Mouse (Mus musculus) erythroblast, adult 5-6 weeks (primary cell): ENCODE results near the gene Iqcb1. TPM values are rescaled to one million over a fixed set of nuclear protein-coding genes. Genes with fewer than 3 reads are reported as not detected.
A peak's percentile ranks its signal among the peaks of the same experiment; 100 is the strongest.

Experiments used
- ATAC-seq: replicated peaks from 2 replicates; pipeline ENCODE4 v1.8.0; 2016; ENCODE audit warnings: moderate number of reproducible peaks, mild to moderate bottlenecking, moderate TSS enrichment, inconsistent platforms; ENCODE audit not compliant: poor library complexity, low FRiP score, severe bottlenecking
- total RNA-seq, 2 experiments: library from RNA; stranded (forward) in 1 of 2; stranded (reverse) in 1 of 2; fragments of 150-400 nt in 1 of 2; fragments of 200-764, 138-1000 nt in 1 of 2; gene quantifications; 2 replicates each; pipeline versions ENCODE4 v1.2.3 to v1.2.4; 2015 to 2017; ENCODE audit warnings: low replicate concordance in 2 of 2

Iqcb1 gene
- total RNA-seq, 2 experiments from 2014 or later: 1.7 TPM

DNA sequence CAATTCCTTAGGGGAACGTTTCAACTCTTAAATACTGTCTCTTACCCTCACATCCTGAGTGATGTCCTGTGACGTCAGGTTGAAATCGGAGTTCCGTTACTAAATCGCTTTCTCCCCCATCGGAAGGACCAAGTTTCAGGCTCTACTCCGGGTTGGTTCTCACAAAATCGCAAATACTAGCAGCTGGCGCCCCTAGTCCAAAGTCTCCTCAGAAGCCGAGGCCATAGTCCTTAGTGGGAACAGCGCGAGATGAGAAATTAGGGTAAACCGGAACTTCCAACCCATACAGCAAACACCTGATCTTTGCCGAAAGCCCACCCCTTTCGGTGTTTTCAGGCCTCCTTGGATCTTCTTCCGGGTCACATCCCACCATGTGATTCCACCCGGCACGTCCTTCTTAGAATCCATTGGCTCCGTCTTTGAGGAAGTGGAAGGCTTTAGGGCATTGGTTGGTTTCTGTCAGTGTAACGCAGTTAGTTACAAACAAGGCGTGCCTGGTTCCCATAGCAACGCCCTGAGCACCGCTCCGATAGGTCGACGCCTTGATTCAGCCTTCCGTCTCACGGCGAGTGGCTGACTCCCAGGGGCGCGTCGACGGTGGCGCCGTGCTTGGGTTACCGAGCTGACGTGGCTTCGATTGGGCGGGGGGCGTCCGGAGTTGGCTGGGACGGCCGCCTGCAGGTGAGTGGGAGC, 46.5 kb downstream of the Iqcb1 start, which contains the start of the genes Eaf2 and Golgb1:
Gene Eaf2, minus strand, starts transcription at position 421 of the 693 bp plus-strand sequence.
Gene Golgb1, plus strand, starts transcription at position 558 of the 693 bp plus-strand sequence.
- ATAC-seq: peak; percentile 98

DNA sequence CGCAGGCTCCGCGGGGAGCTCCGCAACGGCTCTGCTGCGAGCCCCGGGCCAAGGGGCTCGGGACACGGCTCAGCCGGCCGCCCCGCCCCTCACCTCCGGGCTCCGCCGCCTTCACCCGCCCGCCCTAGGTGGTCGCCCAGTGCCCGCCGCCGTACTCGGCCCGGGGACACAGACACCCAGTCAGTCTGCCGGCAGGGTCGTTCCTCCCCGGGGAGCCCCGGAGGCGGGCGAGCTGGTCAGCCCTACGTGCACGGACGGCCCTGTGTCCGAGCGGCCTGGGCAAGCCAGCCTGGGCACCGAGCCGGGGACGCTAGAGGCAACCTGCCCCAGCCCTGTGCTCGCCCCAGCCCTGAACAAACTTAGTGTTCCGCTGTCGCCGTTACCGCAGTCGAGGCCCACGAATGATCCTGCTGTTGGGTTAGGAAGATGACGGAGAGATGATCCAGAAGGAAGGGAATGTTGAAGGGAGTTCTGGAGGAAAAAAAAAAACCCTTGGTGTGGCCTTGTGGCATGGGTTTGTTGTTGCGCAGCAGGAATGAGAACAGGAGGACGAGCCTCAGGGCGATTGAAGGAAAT, 47.2 kb downstream of the Iqcb1 start:
- 0 out of 2 replicates have a peak, but pooled peaks have one; percentile 18 for ATAC-seq

DNA sequence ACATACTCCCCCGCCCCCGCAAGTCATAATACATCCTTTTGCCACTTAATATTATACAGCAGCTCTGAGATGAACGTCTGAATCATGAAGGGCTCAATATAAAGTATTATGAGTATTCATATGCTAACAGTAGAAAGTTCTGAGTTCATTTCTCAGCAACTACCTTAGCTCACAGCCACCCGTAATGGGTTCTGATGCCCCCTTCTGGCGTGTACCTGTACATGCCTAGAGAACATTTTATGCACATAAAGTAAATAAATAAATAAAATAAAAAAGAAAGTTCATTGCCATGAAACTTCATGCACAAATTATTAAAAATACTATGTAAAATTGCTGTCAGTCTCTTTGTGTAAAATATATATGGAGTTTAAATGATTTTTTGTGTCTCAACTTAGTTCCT, 49.1 kb downstream of the Iqcb1 start:
- no peak for ATAC-seq

DNA sequence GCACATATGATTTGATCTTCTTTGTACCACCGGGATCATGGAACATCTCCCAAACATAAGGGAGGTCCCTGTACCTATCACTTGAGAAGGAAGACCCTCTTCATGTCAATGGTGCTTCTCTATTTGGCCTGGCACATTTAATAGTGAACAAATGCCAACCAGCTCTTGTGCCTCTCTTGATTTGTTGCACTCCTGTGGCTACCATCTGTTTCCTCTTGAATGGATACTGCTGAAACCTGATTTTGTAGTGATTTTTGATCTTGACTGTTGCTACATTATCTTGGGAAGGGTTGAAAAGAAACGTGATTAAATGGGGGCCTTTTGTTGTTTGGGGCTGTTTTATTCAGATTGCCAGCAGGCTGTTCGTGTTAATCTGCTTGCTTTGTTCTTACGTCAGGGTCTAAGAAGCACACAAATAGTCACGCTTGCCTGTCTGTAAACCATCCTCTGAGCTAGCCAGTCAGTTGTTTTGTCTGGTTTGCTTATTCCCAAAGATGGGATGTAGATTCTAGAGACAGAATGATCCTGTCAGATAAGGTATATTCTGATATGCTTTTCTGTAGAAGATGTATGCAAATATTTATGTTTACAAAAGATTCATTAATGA, 54.7 kb downstream of the Iqcb1 start:
- ATAC-seq: no peak

DNA sequence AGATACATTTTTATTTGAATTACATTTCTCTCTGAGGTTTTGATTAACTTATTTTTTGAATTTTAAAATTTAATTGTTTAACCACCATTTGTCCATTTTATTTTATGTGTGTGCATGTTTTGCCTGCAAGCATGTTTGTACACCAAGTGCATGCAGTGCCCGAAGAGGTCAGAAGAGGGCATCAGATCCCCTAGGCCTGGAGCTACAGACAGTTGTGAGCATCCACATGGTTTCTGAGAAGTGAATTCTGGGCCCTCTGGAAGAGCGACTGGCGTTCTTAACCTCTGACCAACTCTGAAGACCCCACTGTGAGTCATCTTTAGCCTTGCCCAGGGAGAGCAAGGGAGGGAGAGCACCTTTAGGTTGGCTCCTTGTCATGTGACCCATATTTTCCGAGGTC, 56.7 kb downstream of the Iqcb1 start:
- peak; percentile 82 for ATAC-seq

DNA sequence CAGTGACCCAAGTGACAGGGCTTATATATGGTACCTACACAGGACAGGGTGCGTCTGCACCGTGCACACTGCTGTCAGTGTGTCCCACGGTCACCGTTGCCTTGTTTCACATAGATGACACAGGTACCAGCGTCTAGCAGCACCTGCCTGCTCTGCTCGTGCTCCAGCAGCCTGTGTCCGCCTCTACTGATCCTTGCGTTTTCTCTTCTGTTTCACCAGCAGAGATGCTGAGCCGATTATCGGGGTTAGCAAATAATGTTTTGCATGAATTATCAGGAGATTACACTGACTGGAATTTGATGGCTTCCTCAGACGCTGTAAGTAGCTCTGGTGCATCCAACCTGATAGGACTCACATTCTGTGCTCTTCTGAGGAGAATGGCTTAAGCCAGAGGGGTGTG, 57.7 kb downstream of the Iqcb1 start:
- ATAC-seq: no peak

DNA sequence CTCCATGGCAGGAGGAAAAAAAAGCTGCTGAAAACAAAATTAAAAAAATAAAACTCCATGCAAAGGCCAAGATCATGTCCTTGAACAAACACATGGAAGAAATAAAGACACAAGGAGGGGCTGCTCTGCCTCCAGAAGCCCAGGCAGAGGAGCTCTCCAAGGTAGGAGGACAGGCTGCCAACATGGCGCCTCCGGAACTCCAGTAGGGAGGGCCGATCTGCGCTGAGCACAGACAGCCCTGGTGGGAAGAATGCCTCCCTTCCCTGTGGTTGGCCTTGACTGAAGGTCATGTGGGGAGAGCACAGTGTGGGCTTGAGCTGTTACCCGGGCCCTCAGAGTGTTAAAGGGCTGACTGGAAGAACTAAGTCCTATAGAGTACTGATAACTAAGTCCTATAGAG, 59.4 kb downstream of the Iqcb1 start:
- no peak for ATAC-seq

DNA sequence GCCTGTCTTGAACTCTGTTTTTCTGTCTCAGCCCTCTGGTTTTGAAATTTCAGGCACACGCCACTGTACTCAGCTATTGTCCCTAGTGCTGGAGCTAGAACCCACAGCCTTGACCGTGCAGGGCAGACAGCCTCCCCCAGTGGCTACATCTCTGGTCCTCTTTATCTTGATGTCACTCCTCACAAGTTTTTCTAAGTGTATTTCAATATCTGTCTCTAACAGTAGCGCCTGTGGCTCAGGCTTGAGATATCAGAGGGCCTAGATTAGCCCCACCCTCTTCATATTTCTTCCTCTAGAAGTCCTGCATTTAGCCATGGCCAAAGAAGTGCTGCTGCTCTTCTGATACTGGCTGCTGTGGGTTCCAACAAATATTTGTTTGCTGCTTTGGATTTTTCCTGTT, 62.4 kb downstream of the Iqcb1 start:
- ATAC-seq: peak; percentile 88

DNA sequence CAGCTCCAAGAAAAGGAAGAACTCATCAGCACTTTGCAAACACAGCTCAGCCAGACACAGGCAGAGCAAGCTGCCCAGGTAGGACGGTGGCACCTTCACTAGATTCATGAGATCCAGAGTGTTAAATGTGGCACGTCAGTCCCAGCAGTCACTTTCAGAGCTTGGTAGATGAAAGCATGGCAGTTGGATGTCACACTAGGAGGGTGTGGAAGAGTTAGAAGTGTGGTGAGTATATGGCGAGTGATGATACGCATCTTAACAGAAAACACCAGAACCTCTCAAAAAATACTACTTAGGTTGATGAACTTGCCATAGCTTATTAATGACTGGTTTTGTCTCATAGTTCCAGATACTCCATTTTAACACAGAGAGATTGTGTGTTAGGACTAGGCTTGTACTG, 63.2 kb downstream of the Iqcb1 start:
- ATAC-seq: peak; percentile 47

DNA sequence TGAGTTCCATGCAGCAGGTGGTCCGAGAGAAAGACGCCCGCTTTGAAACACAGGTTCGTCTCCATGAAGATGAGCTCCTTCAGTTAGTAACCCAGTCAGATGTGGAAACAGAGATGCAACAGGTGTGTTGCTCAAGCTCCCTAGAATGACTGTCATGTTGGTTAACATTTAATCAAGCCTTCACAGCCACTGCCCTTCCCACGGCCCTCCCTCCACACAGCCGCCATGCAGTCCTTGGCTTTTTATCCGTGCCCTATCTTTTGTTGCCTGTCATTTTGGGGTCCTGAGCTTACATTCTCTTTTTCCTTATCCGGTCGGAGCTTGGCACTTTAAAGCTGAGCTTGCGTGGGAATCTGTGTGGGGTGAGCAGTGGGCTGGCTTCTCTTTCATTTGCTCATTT, 65.1 kb downstream of the Iqcb1 start:
- 0 out of 2 replicates have a peak, but pooled peaks have one; percentile 37 for ATAC-seq

DNA sequence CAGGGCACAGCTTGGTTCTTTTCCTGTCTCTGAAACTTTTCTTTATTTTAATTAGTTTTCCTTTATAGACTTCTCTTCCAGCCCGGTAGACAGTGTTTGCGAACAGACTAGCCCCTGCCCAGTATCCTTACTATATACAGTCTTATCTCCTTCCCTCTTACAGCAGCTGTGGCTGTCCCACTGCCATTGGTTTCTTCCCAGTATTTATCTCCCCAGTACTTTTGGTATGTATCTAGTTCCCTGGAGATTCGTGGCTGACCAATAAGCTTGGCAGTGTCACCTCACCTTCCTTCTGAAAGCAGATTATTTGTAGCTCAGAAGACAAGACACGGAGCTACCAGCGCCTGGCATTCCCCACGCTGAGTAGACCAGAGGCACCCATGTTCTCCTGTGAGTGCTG, 68.5 kb downstream of the Iqcb1 start:
- no peak for ATAC-seq

DNA sequence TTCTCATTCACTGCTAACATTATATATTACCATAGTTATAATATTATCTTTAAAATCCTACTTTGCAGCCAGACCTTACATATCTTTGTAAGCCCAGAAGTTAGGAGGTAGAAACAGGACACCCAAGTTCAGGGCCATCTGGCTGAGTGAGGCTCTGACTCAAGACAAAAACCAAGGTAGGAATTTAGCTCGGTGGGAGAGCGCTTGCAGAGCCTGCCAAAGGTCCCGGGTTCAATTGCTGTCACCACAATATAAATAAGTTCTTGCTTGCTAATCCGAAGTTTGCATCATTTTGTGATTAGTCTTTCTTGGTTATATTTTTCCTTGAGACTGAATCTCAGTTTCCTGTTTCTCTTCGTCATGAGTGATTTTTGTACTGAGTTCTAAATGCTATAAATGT, 75.0 kb downstream of the Iqcb1 start:
- no peak for ATAC-seq

DNA sequence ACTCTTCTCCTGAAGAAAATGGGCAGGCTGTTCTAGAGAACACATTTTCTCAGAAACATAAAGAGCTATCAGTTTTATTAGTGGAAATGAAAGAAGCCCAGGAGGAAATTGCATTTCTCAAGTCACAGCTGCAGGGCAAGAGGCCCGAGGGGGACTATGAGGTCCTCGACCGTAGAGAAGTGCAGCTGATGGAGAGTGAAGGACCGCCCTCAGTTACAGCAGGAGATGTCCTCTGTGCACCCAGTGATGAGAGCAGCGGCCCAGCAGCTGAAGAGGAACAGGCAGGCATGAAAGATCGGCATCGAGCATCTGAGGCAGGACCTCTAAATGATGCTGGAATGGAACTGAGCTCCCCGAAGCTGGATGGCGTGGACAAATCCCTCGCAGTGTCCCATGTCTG, 83.7 kb downstream of the Iqcb1 start:
- no peak for ATAC-seq

DNA sequence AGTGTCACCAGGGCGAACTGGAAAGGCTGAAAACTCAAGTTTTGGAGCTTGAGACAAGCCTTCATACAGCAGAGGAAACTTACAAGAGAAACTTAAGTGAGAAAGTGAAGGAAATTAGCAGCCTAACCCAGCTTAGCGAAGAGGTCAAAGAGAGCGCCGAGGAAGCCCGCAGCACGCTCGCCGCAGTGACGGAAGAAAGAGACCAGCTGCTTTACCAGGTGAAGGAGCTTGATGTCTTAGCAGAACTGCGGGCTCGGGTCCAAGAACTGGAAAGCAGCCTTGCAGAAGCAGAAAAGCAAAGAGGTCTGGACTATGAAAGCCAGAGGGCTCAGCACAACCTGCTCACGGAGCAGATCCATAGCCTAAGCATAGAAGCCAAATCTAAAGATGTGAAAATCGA, 84.1 kb downstream of the Iqcb1 start:
- ATAC-seq: no peak

DNA sequence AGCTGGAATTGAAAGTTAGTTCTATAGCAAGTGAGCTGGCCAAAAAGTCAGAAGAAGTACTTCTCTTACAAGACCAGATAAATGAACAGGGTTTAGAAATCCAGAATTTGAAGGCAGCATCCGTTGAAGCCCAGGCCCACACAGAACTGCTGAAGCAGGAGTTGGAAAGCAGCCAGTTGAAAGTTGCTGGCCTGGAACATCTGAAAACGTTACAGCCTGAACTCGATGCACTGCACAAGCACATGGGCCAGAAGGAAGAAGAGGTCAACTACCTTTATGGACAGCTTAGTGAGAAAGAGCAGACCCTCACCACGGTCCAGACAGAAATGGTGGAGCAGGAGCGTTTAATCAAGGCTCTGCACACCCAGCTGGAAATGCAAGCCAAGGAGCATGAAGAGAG, 86.0 kb downstream of the Iqcb1 start:
- no peak for ATAC-seq

DNA sequence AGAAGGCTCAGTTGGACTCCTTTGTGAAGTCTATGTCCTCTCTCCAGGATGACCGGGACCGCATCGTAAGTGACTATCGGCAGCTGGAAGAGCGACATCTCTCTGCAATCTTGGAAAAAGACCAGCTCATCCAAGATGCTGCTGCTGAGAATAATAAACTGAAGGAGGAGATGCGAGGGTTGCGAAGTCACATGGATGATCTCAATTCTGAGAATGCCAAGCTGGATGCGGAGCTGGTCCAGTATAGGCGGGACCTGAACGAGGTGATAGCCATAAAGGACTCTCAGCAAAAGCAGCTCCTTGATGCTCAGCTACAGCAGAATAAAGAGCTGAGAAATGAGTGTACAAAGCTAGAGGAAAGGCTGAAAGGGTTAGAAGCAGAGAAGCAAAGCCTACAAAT, 90.3 kb downstream of the Iqcb1 start:
- ATAC-seq: no peak

DNA sequence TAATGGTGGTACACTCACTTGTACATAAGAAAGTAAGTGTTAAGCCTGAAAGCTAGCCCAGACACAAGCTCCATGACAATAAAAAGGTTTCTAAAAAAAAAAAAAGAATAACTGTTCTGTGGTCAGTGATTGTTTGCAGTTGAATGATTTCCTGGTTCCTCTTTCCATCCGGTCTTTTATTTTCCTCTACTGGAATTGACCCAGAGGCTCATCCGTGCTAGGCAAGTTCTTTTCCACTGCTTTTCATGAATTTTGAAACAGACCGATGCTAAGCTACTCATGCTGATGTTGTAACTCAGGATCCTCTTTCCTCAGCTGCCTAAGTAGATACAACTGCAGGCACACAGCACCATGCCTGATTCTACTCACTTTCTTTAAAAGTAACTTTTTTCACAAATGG, 92.2 kb downstream of the Iqcb1 start:
- no peak for ATAC-seq

DNA sequence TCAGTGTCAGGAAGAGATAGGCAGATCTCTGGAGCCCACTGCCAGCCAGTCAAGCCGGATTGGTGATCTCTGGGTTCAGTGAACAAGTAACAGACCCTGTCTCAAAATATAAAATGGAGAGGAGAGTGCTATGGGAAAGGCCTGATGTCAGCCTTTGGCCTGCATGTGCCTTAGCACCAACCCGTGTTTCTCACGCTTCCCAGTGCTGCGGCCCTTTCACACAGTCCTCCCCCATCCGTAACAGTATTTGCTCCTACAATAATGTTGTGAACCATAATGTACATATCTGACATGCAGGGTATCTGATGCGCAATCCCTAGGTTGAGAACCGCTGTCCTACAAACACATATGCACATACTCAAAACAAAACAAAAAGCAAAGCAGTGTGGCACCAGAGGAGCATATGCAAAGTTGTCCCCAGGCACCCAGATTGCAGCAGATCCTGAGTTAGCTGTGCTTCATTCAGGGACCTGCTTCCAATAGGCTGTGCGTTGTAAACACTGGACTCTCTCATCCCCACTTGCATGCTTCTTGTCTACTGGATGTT, 93.0 kb downstream of the Iqcb1 start:
- no peak for ATAC-seq

DNA sequence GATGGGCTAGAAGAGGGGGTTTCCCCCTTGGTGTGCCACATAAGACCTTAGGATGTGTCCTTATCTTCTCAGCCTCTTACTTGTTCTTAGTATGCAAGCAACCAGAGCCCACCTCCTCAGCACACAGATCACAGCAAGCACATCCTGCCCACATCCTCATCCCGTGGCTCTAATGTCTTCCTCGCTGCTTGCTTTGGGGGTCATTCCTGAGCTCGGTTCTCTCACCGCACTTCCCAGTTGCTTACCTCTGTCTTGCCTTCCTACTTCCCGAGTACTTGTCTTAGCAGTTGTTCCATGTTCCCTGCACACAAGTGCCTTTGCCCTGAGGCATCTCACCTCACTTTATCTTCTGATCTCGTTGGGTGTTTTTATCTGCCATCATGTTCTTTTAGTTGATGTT, 93.8 kb downstream of the Iqcb1 start:
- ATAC-seq: no peak
